Mouse (Mus musculus): ENCODE data around the gene Nat8f2. TPM values are rescaled to one million over a fixed set of nuclear protein-coding genes. Genes with fewer than 3 reads are reported as not detected.

Gene Nat8f2
- total RNA-seq (2023) = under 1 TPM; 0.73 to 0.74 TPM

GRCm38 (mm10) chr6:85869006-85869405 lies at the start of gene Nat8f2:
TSS of gene Nat8f2 (minus strand) at chr6:85869158.

GRCm38 (mm10) chr6:85915539-85916513 lies 46.9 kb upstream of the Nat8f2 start, which contains the start of gene Nat8f1:
TSS of gene Nat8f1 (minus strand) at chr6:85915687.

GRCm38 (mm10) chr6:85911587-85911986 lies 42.6 kb upstream of the Nat8f2 start, which contains the start of gene Tprkb:
TSS of gene Tprkb (plus strand) at chr6:85911865.

GRCm38 (mm10) chr6:85904642-85905061 lies 35.7 kb upstream of the Nat8f2 start, which contains the start of gene Nat8f4:
TSS of gene Nat8f4 (minus strand) at chr6:85904884.

GRCm38 (mm10) chr6:85831796-85832321 lies 37.1 kb downstream of the Nat8f2 start, which contains the start of gene Nat8:
TSS of gene Nat8 (minus strand) at chr6:85832082.

GRCm38 (mm10) chr6:85820837-85821236 lies 48.1 kb downstream of the Nat8f2 start, which contains the start of the genes Nat8f6 and Nat8f5:
TSS of gene Nat8f6 (minus strand) at chr6:85820954.
TSS of gene Nat8f5 (minus strand) at chr6:85820972.

Other genes starting within 250 kb of the Nat8f2 start
- gene Nat8f7, start 156.0 kb downstream of the Nat8f2 start, total RNA-seq (2023) = not detected
- gene Nat8f3, start 103.4 kb downstream of the Nat8f2 start, total RNA-seq (2023) = not detected
- gene Nat8f6, start 48.2 kb downstream of the Nat8f2 start, total RNA-seq (2023) = not detected
- gene Nat8f5, start 48.2 kb downstream of the Nat8f2 start, total RNA-seq (2023) = not detected
- gene Nat8, start 37.1 kb downstream of the Nat8f2 start, total RNA-seq (2023) = not detected
- 1 to 10 TPM; 3.1 to 4.0 TPM for gene Nat8f4, start 35.7 kb upstream of the Nat8f2 start, total RNA-seq (2023)
- 10 to 100 TPM; 24.6 to 27.0 TPM for gene Tprkb, start 42.7 kb upstream of the Nat8f2 start, total RNA-seq (2023)
- gene Nat8f1, start 46.5 kb upstream of the Nat8f2 start, total RNA-seq (2023) = 1 to 10 TPM; 1.7 to 3.6 TPM
- 100 to 1,000 TPM; 252 to 260 TPM for gene Dusp11, start 92.5 kb upstream of the Nat8f2 start, total RNA-seq (2023)
- gene Figla, start 147.0 kb upstream of the Nat8f2 start, total RNA-seq (2023) = not detected
- gene Add2, start 159.5 kb upstream of the Nat8f2 start, total RNA-seq (2023) = 1 to 10 TPM in 1 of 2 experiments, under 1 TPM in 1; 0.98 to 2.0 TPM

All from T-cell, adult 66 days (primary cell).